Comparison of ENCODE assay signal across 10 mouse cellular contexts in genomic region chr7:115721624-115722540, GRCm38 (mm10).
DNase-seq lines count a peak whose midpoint lies in the region; ATAC-seq and TF ChIP-seq lines count a peak whose summit lies in the region.
"Had no signal": no experiment of that assay in that cellular context is flagged by ENCODE, and none has a peak within 500 bp of the region (broad histone marks: within the 10 kb centered on the region; RNA-seq: fewer than 3 reads in every experiment).

No protein-coding gene starts in this region.

- DNase-seq in heart, adult 8-10 months (ENCODE audit: low spot score) = no peak
- DNase-seq in embryo, embryonic 11 days = peak; percentile 56
- peak; percentile 47 for DNase-seq in heart, postnatal 0 days (ENCODE audit: low spot score)
- DNase-seq in cerebellum, postnatal 25 days = no peak
- DNase-seq in adrenal gland, adult (ENCODE audit: inconsistent age in 2 of 2, low spot score in 1 of 2) = no peak
- no peak for DNase-seq in spleen, adult 18-20 months

- TF ChIP-seq EP300 in heart, postnatal 0 days (IDR thresholded peaks at IDR 0.05; ENCODE audit: low read depth) = no peak

- no peak for TF ChIP-seq CTCF in heart, postnatal 0 days (IDR thresholded peaks at IDR 0.05; ENCODE audit: low read depth)

- H3K9ac ChIP-seq in heart, embryonic 14.5 days (ENCODE audit: low read length) = peak overlapping the region; percentile 35
- H3K9ac ChIP-seq in heart, postnatal 0 days (replicated peaks; ENCODE audit: low read depth, low read length) = no peak overlapping the region
- no peak overlapping the region for H3K9ac ChIP-seq in midbrain, embryonic 15.5 days
- H3K9ac ChIP-seq: liver, embryonic 12.5 days had no signal

- 16% methylated on average over 7 of the region's 7 CpGs for WGBS in heart, embryonic 14.5 days
- WGBS in heart, postnatal 0 days = 18% methylated on average over 7 of the region's 7 CpGs
- 5% methylated on average over 7 of the region's 7 CpGs for WGBS in midbrain, embryonic 15.5 days

- peak; percentile 35; the same call in 1 of the 2 replicates for ATAC-seq in heart, embryonic 14.5 days (ENCODE audit: insufficient number of reproducible peaks, insufficient read depth, low FRiP score, low read depth)
- ATAC-seq in heart, postnatal 0 days (ENCODE audit: insufficient read depth, low read depth) = peak; percentile 71; the same call in 1 of the 2 replicates
- no peak for ATAC-seq in midbrain, embryonic 15.5 days (replicated peaks)
- ATAC-seq: CD4-positive, CD25-positive, alpha-beta regulatory T cell, adult 4 months; liver, embryonic 12.5 days had no signal

- peak overlapping the region; percentile 46 for H3K4me2 ChIP-seq in heart, embryonic 14.5 days (ENCODE audit: low read length)
- peak overlapping the region; percentile 39 for H3K4me2 ChIP-seq in heart, postnatal 0 days (ENCODE audit: low read depth, low read length)
- no peak overlapping the region for H3K4me2 ChIP-seq in midbrain, embryonic 15.5 days
- H3K4me2 ChIP-seq: liver, embryonic 12.5 days had no signal

- H3K9me3 ChIP-seq in heart, embryonic 14.5 days (ENCODE audit: control insufficient read depth, low read length) = no peaks in the 10 kb centered on the region
- no peaks in the 10 kb centered on the region for H3K9me3 ChIP-seq in heart, postnatal 0 days (replicated peaks; ENCODE audit: control insufficient read depth, low read length)
- H3K9me3 ChIP-seq in midbrain, embryonic 15.5 days = no peaks in the 10 kb centered on the region
- H3K9me3 ChIP-seq: liver, embryonic 12.5 days had no signal

- H3K4me3 ChIP-seq in heart, embryonic 14.5 days (ENCODE audit: control insufficient read depth in 1 of 2, insufficient read depth in 1 of 2, low read depth in 1 of 2, low read length in 2 of 2) = no peak overlapping the region
- H3K4me3 ChIP-seq in heart, postnatal 0 days (ENCODE audit: low read depth, low read length) = no peak overlapping the region
- no peak overlapping the region for H3K4me3 ChIP-seq in midbrain, embryonic 15.5 days
- H3K4me3 ChIP-seq: liver, embryonic 12.5 days had no signal

- H3K36me3 ChIP-seq in heart, embryonic 14.5 days (ENCODE audit: control insufficient read depth, insufficient read depth, low read length) = no peaks in the 10 kb centered on the region
- no peaks in the 10 kb centered on the region for H3K36me3 ChIP-seq in heart, postnatal 0 days (replicated peaks; ENCODE audit: control insufficient read depth, insufficient read depth, low read length)
- H3K36me3 ChIP-seq in midbrain, embryonic 15.5 days (replicated peaks) = no peaks in the 10 kb centered on the region
- H3K36me3 ChIP-seq: liver, embryonic 12.5 days had no signal

- H3K27me3 ChIP-seq in heart, embryonic 14.5 days (ENCODE audit: control insufficient read depth, insufficient read depth, low read length) = no peaks in the 10 kb centered on the region
- no peaks in the 10 kb centered on the region for H3K27me3 ChIP-seq in heart, postnatal 0 days (ENCODE audit: control insufficient read depth, insufficient read depth, low read length)
- no peaks in the 10 kb centered on the region for H3K27me3 ChIP-seq in midbrain, embryonic 15.5 days (replicated peaks)
- H3K27me3 ChIP-seq: liver, embryonic 12.5 days had no signal

- H3K4me1 ChIP-seq in heart, embryonic 14.5 days (ENCODE audit: control insufficient read depth in 2 of 2, insufficient read depth in 2 of 2, low read length in 2 of 2) = peaks cover 4 to 33% of the 10 kb centered on the region in 2 experiments; a peak in 3 of 4 replicates
- H3K4me1 ChIP-seq in heart, postnatal 0 days (ENCODE audit: control insufficient read depth, insufficient read depth) = peaks cover 34% of the 10 kb centered on the region
- H3K4me1 ChIP-seq in midbrain, embryonic 15.5 days = peaks cover 5% of the 10 kb centered on the region; the same call in 1 of the 2 replicates
- H3K4me1 ChIP-seq: liver, embryonic 12.5 days had no signal

- peak overlapping the region; percentile 68 to 81 for H3K27ac ChIP-seq in heart, embryonic 14.5 days (replicated peaks in 1 of 2; ENCODE audit: control insufficient read depth in 1 of 2, insufficient read depth in 1 of 2, low read depth in 2 of 2, low read length in 2 of 2)
- peak overlapping the region; percentile 68 for H3K27ac ChIP-seq in heart, postnatal 0 days (ENCODE audit: low read depth)
- peak overlapping the region; percentile 39 for H3K27ac ChIP-seq in midbrain, embryonic 15.5 days
- H3K27ac ChIP-seq: liver, embryonic 12.5 days had no signal

Comparison
In these comparisons a context has a peak if more than half of its experiments do, and no peak if none do; other contexts are left out.
1. DNase-seq: peak in embryo, embryonic 11 days (single experiment) and heart, postnatal 0 days (single experiment); none in heart, adult 8-10 months (single experiment), cerebellum, postnatal 25 days (0 of 2), adrenal gland, adult (0 of 2) and spleen, adult 18-20 months (0 of 2).
2. Peak in every context shown above with its lines, with median percentiles within 50 percentile points of each other: H3K27ac ChIP-seq.